Comparison of ENCODE assay signal across 8 mouse cellular contexts in the genomic region with DNA sequence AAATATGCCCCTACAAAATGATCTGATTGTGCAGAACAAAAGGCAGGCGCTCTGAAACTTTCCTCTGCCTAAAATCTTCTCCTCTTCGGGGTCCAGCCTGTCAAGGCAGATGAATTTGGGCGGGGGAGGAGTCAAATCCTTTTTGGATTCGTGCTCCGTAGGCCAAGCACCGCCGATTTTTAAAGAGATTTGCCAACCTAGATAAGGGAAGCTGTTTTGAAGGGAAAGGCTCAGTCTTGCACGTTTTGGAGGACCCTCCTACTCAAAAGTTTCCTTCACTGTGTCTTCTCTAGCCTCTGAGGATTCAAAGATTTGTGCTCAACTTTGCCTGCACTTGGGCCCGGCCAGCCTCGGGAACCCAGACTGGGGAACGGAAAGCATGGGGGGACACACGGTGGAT. TPM values are rescaled to one million over a fixed set of nuclear protein-coding genes. Genes with fewer than 3 reads are reported as not detected.
A peak's percentile ranks its signal among the peaks of the same experiment; 100 is the strongest.
DNase-seq lines count a peak whose midpoint lies in the region; ATAC-seq and TF ChIP-seq lines count a peak whose summit lies in the region.

No protein-coding gene starts in this region.

- H3K4me1 ChIP-seq in heart, embryonic 11.5 days (ENCODE audit: control insufficient read depth, insufficient read depth, low read length) = peaks cover 2% of the 10 kb centered on the region; the same call in 1 of the 2 replicates
- H3K4me1 ChIP-seq in heart, postnatal 0 days (ENCODE audit: control insufficient read depth, insufficient read depth) = no peaks in the 10 kb centered on the region
- peaks cover 29% of the 10 kb centered on the region for H3K4me1 ChIP-seq in midbrain, embryonic 10.5 days

- H3K27ac ChIP-seq in heart, embryonic 11.5 days (ENCODE audit: low read depth, low read length) = peak overlapping the region; percentile 79
- no peak overlapping the region; the same call in 1 of the 2 replicates for H3K27ac ChIP-seq in heart, postnatal 0 days (ENCODE audit: low read depth)
- peak overlapping the region; percentile 79; the same call in 1 of the 2 replicates for H3K27ac ChIP-seq in midbrain, embryonic 10.5 days (replicated peaks)

- TF ChIP-seq EP300 in heart, postnatal 0 days (IDR thresholded peaks at IDR 0.05; ENCODE audit: low read depth) = no peak

- no peak for TF ChIP-seq CTCF in heart, postnatal 0 days (IDR thresholded peaks at IDR 0.05; ENCODE audit: low read depth)

- H3K4me2 ChIP-seq in heart, embryonic 11.5 days = peak overlapping the region; percentile 64
- H3K4me2 ChIP-seq in heart, postnatal 0 days (ENCODE audit: low read depth, low read length) = peak overlapping the region; percentile 74

- ATAC-seq in heart, embryonic 11.5 days (replicated peaks; ENCODE audit: insufficient number of reproducible peaks, low FRiP score, low TSS enrichment) = no peak
- no peak for ATAC-seq in heart, postnatal 0 days (ENCODE audit: insufficient read depth, low read depth)

- H3K9me3 ChIP-seq in heart, embryonic 11.5 days (replicated peaks; ENCODE audit: control insufficient read depth, low read length) = no peaks in the 10 kb centered on the region
- no peaks in the 10 kb centered on the region for H3K9me3 ChIP-seq in heart, postnatal 0 days (replicated peaks; ENCODE audit: control insufficient read depth, low read length)
- H3K9me3 ChIP-seq in midbrain, embryonic 10.5 days (replicated peaks) = no peaks in the 10 kb centered on the region

- H3K9ac ChIP-seq in heart, embryonic 11.5 days (ENCODE audit: low read depth, low read length) = peak overlapping the region; percentile 66
- H3K9ac ChIP-seq in heart, postnatal 0 days (replicated peaks; ENCODE audit: low read depth, low read length) = no peak overlapping the region; the same call in 1 of the 2 replicates

- no peaks in the 10 kb centered on the region for H3K36me3 ChIP-seq in heart, embryonic 11.5 days (ENCODE audit: control insufficient read depth, insufficient read depth, low read length)
- no peaks in the 10 kb centered on the region for H3K36me3 ChIP-seq in heart, postnatal 0 days (replicated peaks; ENCODE audit: control insufficient read depth, insufficient read depth, low read length)
- H3K36me3 ChIP-seq in midbrain, embryonic 10.5 days = no peaks in the 10 kb centered on the region

- peak overlapping the region; percentile 53 for H3K4me3 ChIP-seq in heart, embryonic 11.5 days (ENCODE audit: low read depth, low read length)
- H3K4me3 ChIP-seq in heart, postnatal 0 days (ENCODE audit: low read depth, low read length) = peak overlapping the region; percentile 56
- H3K4me3 ChIP-seq in midbrain, embryonic 10.5 days = peak overlapping the region; percentile 55

- H3K27me3 ChIP-seq in heart, embryonic 11.5 days (ENCODE audit: control insufficient read depth, insufficient read depth, low read length) = no peaks in the 10 kb centered on the region
- H3K27me3 ChIP-seq in heart, postnatal 0 days (ENCODE audit: control insufficient read depth, insufficient read depth, low read length) = no peaks in the 10 kb centered on the region; the same call in 1 of the 2 replicates
- H3K27me3 ChIP-seq in midbrain, embryonic 10.5 days (ENCODE audit: low read depth, poor library complexity, severe bottlenecking) = peaks cover 59% of the 10 kb centered on the region

- WGBS in heart, embryonic 11.5 days (ENCODE audit: insufficient replicate concordance) = 17% methylated on average over 12 of the region's 12 CpGs
- WGBS in heart, postnatal 0 days = 24% methylated on average over 12 of the region's 12 CpGs
- 13% methylated on average over 12 of the region's 12 CpGs for WGBS in midbrain, embryonic 10.5 days

- no peak for DNase-seq in heart, adult 9 months (ENCODE audit: low spot score in 2 of 2)
- DNase-seq in R1 (ENCODE audit: low read depth, low spot score) = peak; percentile 18
- no peak for DNase-seq in heart, postnatal 0 days (ENCODE audit: low spot score)
- DNase-seq in midbrain, embryonic 10.5 days (ENCODE audit: low spot score) = peak; percentile 32
- no peak for DNase-seq in gastrocnemius, adult 18-20 months (ENCODE audit: low spot score)
- no peak for DNase-seq in yolk sac, embryonic 10.5 days (ENCODE audit: low spot score)
- DNase-seq in thymus, postnatal 36 days = no peak

RNA-seq across cellular contexts. Expression of a gene that starts 0.9 kb away (rescaled TPM):
- polyA plus RNA-seq in heart, embryonic 11.5 days (2014; fragmentation: Nextera tagmentation; extraction: Ambion mirVana) = 600 and 644 TPM in 2 replicates
- 45.1 and 64.9 TPM in 2 replicates for total RNA-seq in heart, postnatal 0 days (2014; rRNA removed; ENCODE audit: low replicate concordance)
- polyA plus RNA-seq in heart, postnatal 0 days (2015; fragmentation: Nextera tagmentation; extraction: Ambion mirVana) = 140 and 147 TPM in 2 replicates
- polyA plus RNA-seq in midbrain, embryonic 10.5 days (2016; fragmentation: Nextera tagmentation; extraction: Ambion mirVana) = 213 and 245 TPM in 2 replicates
- total RNA-seq in gastrocnemius, adult 18-20 months (2021) = 1 to 10 TPM; 5.1 to 8.2 TPM

Comparison
In these comparisons a context has a peak if more than half of its experiments do, and no peak if none do; other contexts are left out.
1. DNase-seq: peak in R1 (single experiment) and midbrain, embryonic 10.5 days (single experiment); none in heart, adult 9 months (0 of 2), heart, postnatal 0 days (single experiment), gastrocnemius, adult 18-20 months (single experiment), yolk sac, embryonic 10.5 days (single experiment) and thymus, postnatal 36 days (0 of 2).
2. Peak in every context shown above with its lines, with median percentiles within 50 percentile points of each other: H3K4me3 ChIP-seq.